Mouse (Mus musculus): ENCODE data around the gene Lims1. TPM values are rescaled to one million over a fixed set of nuclear protein-coding genes. Genes with fewer than 3 reads are reported as not detected.

Lims1 gene
- total and polyA plus RNA-seq, 3 experiments, result 25.6 to 155 (median 144) TPM

- Histone ChIP-seq H3K27me3 (ENCODE audit: control insufficient read depth, insufficient read depth, low read length) (no peaks in the 10 kb centered on the region), H3K27ac (no peak overlapping the region), H3K9ac (ENCODE audit: low read depth, low read length) (no peak overlapping the region), H3K79me2 (replicated peaks; ENCODE audit: control insufficient read depth, insufficient read depth, low read length) (peaks cover 3% of the 10 kb centered on the region; the same call in 1 of the 2 replicates), H3K36me3 (ENCODE audit: control insufficient read depth, insufficient read depth, low read length) (peaks cover 21% of the 10 kb centered on the region), H3K4me1 (ENCODE audit: control insufficient read depth, insufficient read depth, low read length) (peaks cover 10% of the 10 kb centered on the region), H3K4me3 (no peak overlapping the region)
- intact Hi-C loops (cut with DNase I), result loop anchor here (10.0 kb wide), 2 partner anchors 202 to 272 kb away; no protein-coding TSS in a partner anchor
- TF ChIP-seq EP300 (IDR thresholded peaks at IDR 0.05; ENCODE audit: insufficient read depth, low read depth, low read length), result no peak
- TF ChIP-seq CTCF (IDR thresholded peaks at IDR 0.05), result no peak
- TF ChIP-seq POLR2A (IDR thresholded peaks at IDR 0.05; ENCODE audit: insufficient read depth, low read depth, low read length), result no peak
- DNase-seq, result no peak
- WGBS, result 73% methylated on average over 3 of the region's 3 CpGs
Measured at GRCm38 (mm10) chr10:58352364-58352763, 29.1 kb downstream of the Lims1 start.

DNA sequence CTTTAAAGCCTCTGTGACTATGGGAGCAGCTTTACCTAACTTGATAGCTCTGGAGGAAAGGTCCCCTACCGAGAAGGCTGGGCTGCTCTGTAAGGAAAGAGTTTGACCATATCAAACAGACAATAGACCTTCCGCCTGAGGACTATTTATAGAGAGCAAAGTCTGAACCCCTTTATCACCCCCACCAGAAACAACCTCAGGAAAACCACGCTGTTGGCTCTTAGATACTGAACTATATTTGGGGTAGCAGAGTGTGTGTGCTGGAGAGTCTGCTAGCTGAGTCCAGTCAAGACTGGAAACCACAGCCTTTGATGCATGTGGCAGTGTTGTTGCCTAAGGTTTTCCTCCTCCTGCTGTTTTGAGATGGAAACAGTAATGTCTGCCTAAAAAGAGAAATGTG is 31.3 kb downstream of the Lims1 start:
- WGBS, result 4% methylated on average over 3 of the region's 3 CpGs
- peak in 1 of 2 experiments; percentile 29 for DNase-seq
- H3K4me3 ChIP-seq, result no peak overlapping the region; the same call in 1 of the 2 replicates
- no peaks in the 10 kb centered on the region for H3K27me3 ChIP-seq (ENCODE audit: control insufficient read depth, insufficient read depth, low read length)
- H3K4me1 ChIP-seq (ENCODE audit: control insufficient read depth, insufficient read depth, low read length), result peaks cover 11% of the 10 kb centered on the region
- H3K79me2 ChIP-seq (replicated peaks; ENCODE audit: control insufficient read depth, insufficient read depth, low read length), result peaks cover 2% of the 10 kb centered on the region; the same call in 1 of the 2 replicates
- H3K27ac ChIP-seq, result peak overlapping the region; percentile 70
- H3K36me3 ChIP-seq (ENCODE audit: control insufficient read depth, insufficient read depth, low read length), result peaks cover 23% of the 10 kb centered on the region
- peak overlapping the region; percentile 33; the same call in 1 of the 2 replicates for H3K9ac ChIP-seq (ENCODE audit: low read depth, low read length)
- TF ChIP-seq CTCF (IDR thresholded peaks at IDR 0.05) (no peak), EP300 (IDR thresholded peaks at IDR 0.05; ENCODE audit: insufficient read depth, low read depth, low read length) (no peak), POLR2A (IDR thresholded peaks at IDR 0.05; ENCODE audit: insufficient read depth, low read depth, low read length) (no peak)
- intact Hi-C loops (cut with DNase I), result loop anchor here (2.0 to 10.0 kb wide), 3 partner anchors 32 to 270 kb away; partner anchors contain the start of gene Lims1

GRCm38 (mm10) chr10:58356460-58356859 is 33.2 kb downstream of the Lims1 start:
- TF ChIP-seq POLR2A (IDR thresholded peaks at IDR 0.05; ENCODE audit: insufficient read depth, low read depth, low read length), result no peak
- TF ChIP-seq EP300 (IDR thresholded peaks at IDR 0.05; ENCODE audit: insufficient read depth, low read depth, low read length), result no peak
- no peak for TF ChIP-seq CTCF (IDR thresholded peaks at IDR 0.05)
- Histone ChIP-seq H3K4me3 (no peak overlapping the region), H3K36me3 (ENCODE audit: control insufficient read depth, insufficient read depth, low read length) (peaks cover 19% of the 10 kb centered on the region), H3K27ac (no peak overlapping the region; the same call in 1 of the 2 replicates), H3K27me3 (ENCODE audit: control insufficient read depth, insufficient read depth, low read length) (no peaks in the 10 kb centered on the region), H3K79me2 (replicated peaks; ENCODE audit: control insufficient read depth, insufficient read depth, low read length) (peaks cover 2% of the 10 kb centered on the region; the same call in 1 of the 2 replicates), H3K4me1 (ENCODE audit: control insufficient read depth, insufficient read depth, low read length) (peaks cover 11% of the 10 kb centered on the region), H3K9ac (ENCODE audit: low read depth, low read length) (no peak overlapping the region)
- intact Hi-C loops (cut with DNase I), result loop anchor here (10.0 kb wide), 2 partner anchors 198 to 268 kb away; no protein-coding TSS in a partner anchor
- 67% methylated on average over 3 of the region's 3 CpGs for whole genome bisulfite sequencing
- no peak for DNase-seq

GRCm38 (mm10) chr10:58359123-58359522 is 35.9 kb downstream of the Lims1 start:
- Histone ChIP-seq H3K27ac (no peak overlapping the region; the same call in 1 of the 2 replicates), H3K27me3 (ENCODE audit: control insufficient read depth, insufficient read depth, low read length) (no peaks in the 10 kb centered on the region), H3K4me3 (no peak overlapping the region), H3K9ac (ENCODE audit: low read depth, low read length) (no peak overlapping the region), H3K4me1 (ENCODE audit: control insufficient read depth, insufficient read depth, low read length) (peaks cover 12% of the 10 kb centered on the region), H3K36me3 (ENCODE audit: control insufficient read depth, insufficient read depth, low read length) (peaks cover 20% of the 10 kb centered on the region), H3K79me2 (replicated peaks; ENCODE audit: control insufficient read depth, insufficient read depth, low read length) (peaks cover 4% of the 10 kb centered on the region)
- intact Hi-C loops (cut with DNase I), result loop anchor here (10.0 kb wide), 2 partner anchors 196 to 266 kb away; no protein-coding TSS in a partner anchor
- no peak for DNase-seq
- WGBS, result 72% methylated on average over 2 of the region's 2 CpGs
- TF ChIP-seq CTCF (IDR thresholded peaks at IDR 0.05) (peak; percentile 90), POLR2A (IDR thresholded peaks at IDR 0.05; ENCODE audit: insufficient read depth, low read depth, low read length) (no peak)

- intact Hi-C loops (cut with DNase I), result loop anchor here (10.0 kb wide), 2 partner anchors 195 to 265 kb away; no protein-coding TSS in a partner anchor
- no peaks in the 10 kb centered on the region for H3K27me3 ChIP-seq (ENCODE audit: control insufficient read depth, insufficient read depth, low read length)
- DNase-seq, result no peak
- TF ChIP-seq EP300 (IDR thresholded peaks at IDR 0.05; ENCODE audit: insufficient read depth, low read depth, low read length) (no peak), CTCF (IDR thresholded peaks at IDR 0.05) (no peak), POLR2A (IDR thresholded peaks at IDR 0.05; ENCODE audit: insufficient read depth, low read depth, low read length) (no peak)
- peaks cover 20% of the 10 kb centered on the region for H3K36me3 ChIP-seq (ENCODE audit: control insufficient read depth, insufficient read depth, low read length)
- no peak overlapping the region for H3K9ac ChIP-seq (ENCODE audit: low read depth, low read length)
- 81% methylated on average over 7 of the region's 7 CpGs for WGBS
- H3K4me1 ChIP-seq (ENCODE audit: control insufficient read depth, insufficient read depth, low read length), result peaks cover 13% of the 10 kb centered on the region
- peaks cover 6% of the 10 kb centered on the region for H3K79me2 ChIP-seq (replicated peaks; ENCODE audit: control insufficient read depth, insufficient read depth, low read length)
- H3K4me3 ChIP-seq, result no peak overlapping the region
- no peak overlapping the region for H3K27ac ChIP-seq
Measured at GRCm38 (mm10) chr10:58359952-58360351, 36.7 kb downstream of the Lims1 start.

DNA sequence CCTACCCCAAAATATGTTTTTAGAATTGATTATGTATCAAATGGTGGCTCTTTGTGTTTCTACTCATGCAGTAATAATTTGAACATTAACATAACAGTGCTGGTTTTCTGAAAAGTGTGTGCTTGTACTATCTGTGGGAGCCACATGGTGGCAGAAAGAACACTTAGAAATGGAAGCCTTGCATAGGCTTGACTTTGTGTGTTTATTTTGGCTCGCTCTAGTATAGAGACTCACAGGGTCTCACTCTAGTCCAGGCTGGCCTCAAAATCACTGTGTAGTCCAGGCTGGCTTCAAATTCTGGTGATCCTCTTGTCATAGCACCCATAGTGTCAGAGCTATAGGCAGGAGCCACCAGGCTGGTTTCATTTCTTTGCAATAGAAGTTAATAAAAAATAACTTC is 39.5 kb downstream of the Lims1 start:
- no peak for DNase-seq

More for the DNA sequence above, 39.5 kb downstream of the Lims1 start:
- no peaks in the 10 kb centered on the region for H3K27me3 ChIP-seq (ENCODE audit: control insufficient read depth, insufficient read depth, low read length)
- 8% methylated on average over 1 of the region's 1 CpGs for WGBS
- intact Hi-C loops (cut with DNase I), result loop anchor here (1.0 to 2.0 kb wide), 2 partner anchors 15 to 84 kb away; partner anchors contain the start of gene Ranbp2
- TF ChIP-seq POLR2A (IDR thresholded peaks at IDR 0.05; ENCODE audit: insufficient read depth, low read depth, low read length), result no peak
- peak; percentile 79 for TF ChIP-seq CTCF (IDR thresholded peaks at IDR 0.05)
- peaks cover 7% of the 10 kb centered on the region for H3K79me2 ChIP-seq (replicated peaks; ENCODE audit: control insufficient read depth, insufficient read depth, low read length)
- H3K4me3 ChIP-seq, result no peak overlapping the region
- H3K27ac ChIP-seq, result peak overlapping the region; percentile 0; the same call in 1 of the 2 replicates
- H3K9ac ChIP-seq (ENCODE audit: low read depth, low read length), result no peak overlapping the region
- peaks cover 13% of the 10 kb centered on the region for H3K4me1 ChIP-seq (ENCODE audit: control insufficient read depth, insufficient read depth, low read length)
- peaks cover 19% of the 10 kb centered on the region for H3K36me3 ChIP-seq (ENCODE audit: control insufficient read depth, insufficient read depth, low read length)
